Mouse (Mus musculus) stomach, embryonic 16.5 days (tissue): ENCODE measurements around the gene Slc23a2. TPM values are rescaled to one million over a fixed set of nuclear protein-coding genes. Genes with fewer than 3 reads are reported as not detected.

Experiments used
- ATAC-seq: fragments of 200-750 bp; cut with Nextera tagmentation; 2 replicates; pipeline ENCODE4 v1.8.0; 2017; ENCODE audit warnings: moderate number of reproducible peaks, moderate TSS enrichment; ENCODE audit not compliant: insufficient read depth, low FRiP score
- H3K27ac ChIP-seq: fragments of 300-500 bp; sonication (generic); 2 replicates; pipeline ENCODE4 v1.5.1; 2014; ENCODE audit warnings: low read length
- H3K27me3 ChIP-seq: fragments of 300-500 bp; sonication (generic); 2 replicates; pipeline ENCODE4 v1.6.1; 2014; ENCODE audit warnings: low read length, control low read depth, mixed read lengths; ENCODE audit not compliant: control insufficient read depth, insufficient read depth
- H3K36me3 ChIP-seq: fragments of 300-500 bp; sonication (generic); 2 replicates; pipeline ENCODE4 v1.6.1; 2014; ENCODE audit warnings: low read length; ENCODE audit not compliant: control insufficient read depth, insufficient read depth
- H3K4me1 ChIP-seq: fragments of 300-500 bp; sonication (generic); 2 replicates; pipeline ENCODE4 v1.6.1; 2014; ENCODE audit warnings: low read length, control low read depth, mixed read lengths; ENCODE audit not compliant: control insufficient read depth, insufficient read depth
- H3K4me2 ChIP-seq: fragments of 300-500 bp; sonication (generic); 2 replicates; pipeline ENCODE4 v1.6.1; 2014; ENCODE audit warnings: low read depth, low read length, mixed read lengths
- H3K4me3 ChIP-seq: fragments of 300-500 bp; sonication (generic); replicated peaks from 2 replicates; pipeline ENCODE4 v1.5.1; 2014; ENCODE audit warnings: mild to moderate bottlenecking, low read length
- H3K9ac ChIP-seq: fragments of 300-500 bp; sonication (generic); 2 replicates; pipeline ENCODE4 v1.6.1; 2014; ENCODE audit warnings: low read length
- H3K9me3 ChIP-seq: fragments of 300-500 bp; sonication (generic); replicated peaks from 2 replicates; pipeline ENCODE4 v1.6.1; 2016; ENCODE audit warnings: low read length, control low read depth; ENCODE audit not compliant: control insufficient read depth
- WGBS: fragments of 180-500 bp; shearing (Covaris S2); extraction: QIAGEN DNeasy Blood & Tissue Kit; methylation state at CpG from one replicate; pipeline ENCODE4 v1.1.7; 2014; 5-methylcytosine and 5-hydroxymethylcytosine counted together
- polyA plus RNA-seq: library from polyadenylated mRNA; unstranded; fragments of >200 nt; fragmentation: Nextera tagmentation; extraction: Ambion mirVana; gene quantifications from 2 replicates; pipeline ENCODE4 v1.2.1, GENCODE M21; 2015

The Slc23a2 gene
- polyA plus RNA-seq, 1 experiment from 2014 or later, result 12.1 TPM

DNA sequence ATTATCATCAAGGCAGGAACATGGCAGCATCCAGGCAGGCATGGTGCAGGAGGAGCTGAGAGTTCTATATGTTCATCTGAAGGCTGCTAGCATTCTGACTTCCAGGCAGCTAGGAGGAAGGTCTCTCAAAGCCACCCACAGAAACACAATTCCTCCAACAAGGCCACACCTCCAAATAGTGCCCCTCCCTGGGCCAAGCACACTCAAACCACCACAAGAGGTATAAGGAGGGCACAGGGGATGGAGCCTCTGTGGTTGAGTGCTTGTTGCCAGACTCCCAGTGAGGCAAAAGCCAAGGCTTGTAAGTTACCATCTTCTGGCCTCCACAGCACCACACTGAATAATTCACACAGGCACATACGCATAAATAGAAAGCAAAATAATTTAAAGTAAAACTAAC, 18.6 kb downstream of the Slc23a2 start:
- no peaks in the 10 kb centered on the region for H3K27me3 ChIP-seq
- H3K4me2 ChIP-seq, result no peak overlapping the region
- H3K4me1 ChIP-seq, result 0 out of 2 replicates have a peak, but pooled peaks cover 2% of the 10 kb centered on the region
- H3K9ac ChIP-seq, result no peak overlapping the region
- H3K36me3 ChIP-seq, result no peaks in the 10 kb centered on the region
- 100% methylated on average over 1 of the region's 1 CpGs for WGBS
- no peak overlapping the region for H3K27ac ChIP-seq
- no peaks in the 10 kb centered on the region for H3K9me3 ChIP-seq
- ATAC-seq, result no peak
- no peak overlapping the region for H3K4me3 ChIP-seq

DNA sequence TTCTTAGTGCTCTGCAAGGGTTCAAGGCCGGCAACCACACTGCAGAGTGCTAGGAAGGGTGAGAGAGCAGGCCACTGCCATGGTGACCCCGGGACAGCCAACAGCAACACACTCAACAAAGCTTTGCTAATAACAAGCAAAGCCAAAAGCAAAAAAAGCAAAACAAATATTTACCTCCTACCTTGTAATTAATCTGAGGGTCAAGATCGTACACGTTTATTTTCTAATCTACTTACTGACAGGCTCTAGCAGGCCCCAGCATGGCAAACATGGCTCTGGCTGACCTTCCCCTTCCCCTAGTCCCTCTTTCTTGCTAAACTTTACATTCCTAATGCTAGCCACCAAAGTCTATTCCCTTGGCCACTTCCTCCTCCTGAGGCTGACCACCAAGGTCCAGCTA, 21.8 kb downstream of the Slc23a2 start:
- H3K4me2 ChIP-seq, result no peak overlapping the region
- no peak overlapping the region for H3K9ac ChIP-seq
- WGBS, result 72% methylated on average over 4 of the region's 4 CpGs
- no peaks in the 10 kb centered on the region for H3K36me3 ChIP-seq
- no peak overlapping the region for H3K4me3 ChIP-seq
- H3K4me1 ChIP-seq, result no peaks in the 10 kb centered on the region
- H3K27me3 ChIP-seq, result no peaks in the 10 kb centered on the region
- ATAC-seq, result no peak
- H3K9me3 ChIP-seq, result no peaks in the 10 kb centered on the region
- no peak overlapping the region for H3K27ac ChIP-seq

DNA sequence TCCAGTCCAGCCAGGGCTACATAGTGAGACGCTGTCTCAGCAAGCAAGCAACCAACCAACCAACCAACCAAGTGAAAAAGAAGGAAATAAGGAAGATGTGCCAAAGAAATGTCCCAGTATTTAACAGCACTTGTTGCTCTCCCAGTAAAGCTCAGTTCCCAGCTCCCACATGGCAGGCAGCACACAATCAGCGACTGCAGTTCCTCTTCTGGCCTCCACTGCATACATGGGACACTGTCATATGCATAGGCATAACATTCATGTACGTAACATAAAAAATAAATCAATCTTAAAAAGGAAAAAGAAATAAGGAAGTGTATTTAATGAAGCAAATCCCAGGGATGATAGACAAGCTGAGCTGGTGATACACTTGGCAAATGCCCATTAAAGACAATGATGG, 23.9 kb downstream of the Slc23a2 start:
- no peak overlapping the region for H3K27ac ChIP-seq
- no peak for ATAC-seq
- 90% methylated on average over 3 of the region's 3 CpGs for WGBS
- H3K4me1 ChIP-seq, result no peaks in the 10 kb centered on the region
- H3K4me2 ChIP-seq, result no peak overlapping the region
- H3K4me3 ChIP-seq, result no peak overlapping the region
- H3K9ac ChIP-seq, result no peak overlapping the region
- H3K27me3 ChIP-seq, result no peaks in the 10 kb centered on the region
- no peaks in the 10 kb centered on the region for H3K36me3 ChIP-seq
- no peaks in the 10 kb centered on the region for H3K9me3 ChIP-seq

DNA sequence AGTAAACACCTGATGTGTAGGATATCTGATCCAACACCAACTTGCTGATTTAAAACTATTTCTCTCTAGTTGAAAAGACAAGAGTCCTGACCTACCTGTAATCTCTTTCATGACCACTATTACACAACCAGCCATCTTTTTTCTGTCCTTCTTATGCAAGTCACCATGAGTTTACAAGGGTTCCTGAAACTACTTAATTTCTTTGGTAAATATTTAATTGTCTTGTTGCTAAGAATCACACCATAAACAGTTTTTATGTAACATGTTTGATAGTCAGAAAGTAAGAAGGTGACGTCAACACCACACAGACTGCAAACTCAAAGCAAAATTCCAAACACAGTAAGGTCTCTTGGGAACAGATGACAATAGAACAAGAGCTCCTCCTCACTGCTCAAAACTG, 26.3 kb downstream of the Slc23a2 start:
- Histone ChIP-seq H3K4me2 (no peak overlapping the region), H3K27me3 (no peaks in the 10 kb centered on the region), H3K27ac (no peak overlapping the region), H3K9me3 (no peaks in the 10 kb centered on the region), H3K9ac (no peak overlapping the region), H3K4me3 (no peak overlapping the region), H3K4me1 (peaks cover 11% of the 10 kb centered on the region; the same call in 1 of the 2 replicates), H3K36me3 (no peaks in the 10 kb centered on the region)
- WGBS, result 91% methylated on average over 1 of the region's 1 CpGs
- ATAC-seq, result no peak

DNA sequence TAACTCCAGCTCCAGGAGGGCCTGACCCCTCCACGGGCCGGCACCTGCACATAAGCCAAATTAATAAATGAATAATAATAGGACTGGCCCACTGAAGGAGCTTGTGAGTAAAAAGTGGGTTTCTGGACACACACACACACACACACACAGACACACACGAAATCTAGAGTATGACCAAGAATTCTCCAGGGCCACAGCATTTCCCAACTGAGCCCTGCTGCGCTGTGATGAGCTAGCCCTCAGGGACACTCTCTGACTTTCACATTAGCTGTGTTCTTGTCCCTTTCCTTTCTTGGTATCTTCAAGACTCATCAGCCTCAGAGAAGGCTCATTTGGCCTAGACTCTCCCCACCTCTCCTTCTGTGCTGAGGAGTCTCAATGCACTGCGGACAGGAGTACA, 29.0 kb downstream of the Slc23a2 start:
- Histone ChIP-seq H3K36me3 (no peaks in the 10 kb centered on the region), H3K4me2 (no peak overlapping the region), H3K4me3 (no peak overlapping the region), H3K4me1 (peaks cover 11% of the 10 kb centered on the region), H3K27ac (no peak overlapping the region), H3K9ac (no peak overlapping the region), H3K9me3 (no peaks in the 10 kb centered on the region), H3K27me3 (no peaks in the 10 kb centered on the region)
- 92% methylated on average over 5 of the region's 5 CpGs for WGBS
- no peak for ATAC-seq

DNA sequence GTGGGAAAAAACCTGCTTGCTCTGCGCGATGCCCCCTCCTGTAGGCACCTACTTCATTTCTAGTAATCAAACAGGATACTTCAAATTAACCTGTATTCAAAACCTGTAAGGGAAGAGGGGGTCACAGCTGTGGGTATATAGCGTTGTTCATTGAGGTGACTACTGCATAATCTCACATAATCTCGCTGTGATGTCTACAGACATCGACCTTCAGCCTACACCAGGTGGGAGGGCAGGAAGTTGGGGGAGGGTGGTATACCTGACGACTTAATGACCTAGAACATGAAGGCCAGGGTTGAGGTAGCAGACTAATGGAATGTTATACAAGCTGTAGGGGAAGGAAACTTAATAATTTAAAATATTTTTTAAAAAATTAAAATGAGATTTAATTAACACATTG, 29.6 kb downstream of the Slc23a2 start:
- WGBS, result 62% methylated on average over 6 of the region's 6 CpGs

DNA sequence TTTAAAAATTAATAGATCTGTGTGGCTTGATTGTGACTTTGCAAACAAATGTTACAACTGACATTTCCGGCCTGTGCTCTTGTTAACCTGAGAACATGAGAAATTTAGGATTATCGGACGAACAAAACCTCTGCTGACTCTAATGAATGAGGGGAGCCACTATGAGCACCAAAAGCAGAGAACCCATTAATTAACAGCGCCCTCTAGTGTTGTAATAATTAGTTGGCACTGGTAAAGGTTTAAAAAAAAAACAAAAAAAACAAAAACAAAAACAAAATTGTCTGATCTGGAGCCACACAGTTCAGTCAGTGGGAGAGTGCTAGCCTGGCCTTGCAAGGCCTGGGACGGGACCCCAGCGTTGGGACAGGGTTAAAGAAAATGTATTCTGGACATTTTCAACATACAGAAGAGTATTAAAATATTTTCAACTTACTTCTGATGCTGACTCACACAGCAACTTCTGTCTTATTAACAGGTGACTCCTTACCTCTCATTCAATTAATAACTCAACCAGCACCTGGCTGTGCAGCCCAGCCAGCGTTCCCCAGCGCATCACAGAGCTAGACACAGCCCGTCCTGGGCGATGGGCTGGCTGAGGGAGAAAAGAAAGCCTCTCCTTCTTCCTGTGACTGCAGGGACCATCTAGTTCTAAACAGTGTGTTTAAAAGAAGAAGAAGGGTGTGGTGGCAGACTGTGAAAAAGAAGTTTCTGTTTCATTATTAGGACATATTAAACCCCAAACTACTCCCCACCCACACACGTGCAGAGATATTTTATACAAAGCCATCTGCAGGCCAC, 30.7 kb downstream of the Slc23a2 start:
- 48% methylated on average over 11 of the region's 11 CpGs for WGBS
- ATAC-seq, result no peak

More for the DNA sequence above, 29.6 kb downstream of the Slc23a2 start:
- Histone ChIP-seq H3K9me3 (no peaks in the 10 kb centered on the region), H3K9ac (no peak overlapping the region), H3K4me1 (peaks cover 11% of the 10 kb centered on the region), H3K4me2 (no peak overlapping the region), H3K27me3 (no peaks in the 10 kb centered on the region), H3K27ac (no peak overlapping the region), H3K36me3 (no peaks in the 10 kb centered on the region), H3K4me3 (no peak overlapping the region)
- ATAC-seq, result no peak

DNA sequence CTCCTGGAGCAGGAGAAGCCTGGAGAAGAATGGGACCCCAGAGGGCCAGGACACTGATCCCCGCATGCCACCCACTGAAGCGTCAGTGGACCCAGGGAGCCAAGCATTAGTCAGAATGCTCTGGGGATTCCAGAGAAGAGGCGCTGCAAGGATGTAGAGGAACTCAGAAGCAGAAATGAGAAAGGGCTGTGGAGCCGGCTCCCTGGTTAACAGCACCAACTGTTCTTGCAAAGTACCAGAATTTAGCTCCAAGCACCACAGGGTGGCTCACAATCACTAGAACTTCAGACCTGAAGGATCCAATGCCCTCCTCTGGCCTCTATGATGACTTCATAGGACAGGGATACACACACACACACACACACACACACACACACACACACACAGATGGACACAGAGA, 32.6 kb downstream of the Slc23a2 start:
- no peak for ATAC-seq
- WGBS, result 81% methylated on average over 4 of the region's 4 CpGs
- Histone ChIP-seq H3K27ac (no peak overlapping the region), H3K4me2 (no peak overlapping the region), H3K36me3 (no peaks in the 10 kb centered on the region), H3K9ac (no peak overlapping the region), H3K27me3 (no peaks in the 10 kb centered on the region), H3K4me3 (no peak overlapping the region), H3K9me3 (no peaks in the 10 kb centered on the region), H3K4me1 (peaks cover 18% of the 10 kb centered on the region)

More for the DNA sequence above, 30.7 kb downstream of the Slc23a2 start:
- Histone ChIP-seq H3K36me3 (no peaks in the 10 kb centered on the region), H3K27me3 (no peaks in the 10 kb centered on the region), H3K9me3 (no peaks in the 10 kb centered on the region), H3K4me2 (no peak overlapping the region), H3K9ac (no peak overlapping the region), H3K27ac (peak overlapping the region; percentile 44; the same call in 1 of the 2 replicates), H3K4me3 (no peak overlapping the region), H3K4me1 (peaks cover 11% of the 10 kb centered on the region)

DNA sequence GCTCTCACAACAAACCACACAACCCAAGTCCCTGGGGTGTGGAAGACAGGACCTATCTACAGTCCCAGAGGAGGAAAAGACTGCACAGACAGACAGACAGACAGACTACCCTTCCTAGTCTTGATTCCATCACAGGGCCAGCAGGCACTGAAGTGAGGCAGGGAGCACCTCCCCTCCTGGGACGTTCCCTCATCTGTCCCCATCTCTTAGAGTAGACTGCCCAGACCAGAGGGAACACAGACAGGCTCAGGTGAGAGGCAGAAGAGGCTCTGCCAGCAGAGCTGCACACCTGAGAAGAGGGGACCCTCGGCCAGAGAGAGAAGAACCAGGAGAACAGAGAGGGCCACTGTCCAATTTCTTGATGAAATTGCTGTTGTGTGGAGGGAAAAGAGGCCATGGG, 33.0 kb downstream of the Slc23a2 start:
- Histone ChIP-seq H3K36me3 (no peaks in the 10 kb centered on the region), H3K9me3 (no peaks in the 10 kb centered on the region), H3K4me1 (peaks cover 18% of the 10 kb centered on the region), H3K27me3 (no peaks in the 10 kb centered on the region), H3K4me3 (no peak overlapping the region), H3K9ac (no peak overlapping the region), H3K27ac (no peak overlapping the region), H3K4me2 (no peak overlapping the region)
- ATAC-seq, result no peak
- 76% methylated on average over 2 of the region's 2 CpGs for WGBS
